Mouse (Mus musculus) bone marrow, adult 2 months (tissue): ENCODE data around the gene Sell.

Experiments
- CTCF ChIP-seq: fragments of 200-500 bp; IDR thresholded peaks from 2 replicates; pipeline ENCODE4 v1.5.1; 2011; ENCODE audit warnings: low read length, control low read depth; ENCODE audit not compliant: control insufficient read depth, insufficient read depth
- POLR2A ChIP-seq: fragments of 200-500 bp; IDR thresholded peaks from 2 replicates; pipeline ENCODE4 v1.6.1; 2011; ENCODE audit warnings: low read depth, mild to moderate bottlenecking, control low read depth, low read length, borderline replicate concordance; ENCODE audit not compliant: control insufficient read depth

- TF ChIP-seq POLR2A (no peak), CTCF (no peak)
These were observed 8.7 kb downstream of the Sell start for GRCm38 (mm10) chr1:164070461-164070860.
